Mouse (Mus musculus) liver, embryonic 13.5 days (tissue): ENCODE measurements around the gene Plxna4. TPM values are rescaled to one million over a fixed set of nuclear protein-coding genes. Genes with fewer than 3 reads are reported as not detected.

Experiments used
- ATAC-seq: fragments of 200-750 bp; cut with Nextera tagmentation; 2 replicates; pipeline ENCODE4 v1.8.0; 2017; ENCODE audit warnings: low read depth, mild to moderate bottlenecking, moderate number of reproducible peaks, moderate library complexity
- DNase-seq: peaks from one replicate; pipeline ENCODE4 v3.0.0; 2022
- H3K27ac ChIP-seq: fragments of 300-500 bp; sonication (generic); 2 replicates; pipeline ENCODE4 v1.5.1; 2015; ENCODE audit warnings: moderate library complexity, mild to moderate bottlenecking, inconsistent platforms
- H3K27me3 ChIP-seq: fragments of 300-500 bp; sonication (generic); 2 replicates; pipeline ENCODE4 v1.6.1; 2015; ENCODE audit warnings: mild to moderate bottlenecking, inconsistent platforms
- H3K36me3 ChIP-seq: fragments of 300-500 bp; sonication (generic); 2 replicates; pipeline ENCODE4 v1.6.1; 2015; ENCODE audit warnings: mild to moderate bottlenecking, inconsistent platforms
- H3K4me1 ChIP-seq: fragments of 300-500 bp; sonication (generic); replicated peaks from 2 replicates; pipeline ENCODE4 v1.6.1; 2015; ENCODE audit warnings: inconsistent platforms
- H3K4me2 ChIP-seq: fragments of 300-500 bp; sonication (generic); 2 replicates; pipeline ENCODE4 v1.6.1; 2015; ENCODE audit warnings: inconsistent platforms, mild to moderate bottlenecking, moderate library complexity
- H3K4me3 ChIP-seq: fragments of 300-500 bp; sonication (generic); replicated peaks from 2 replicates; pipeline ENCODE4 v1.5.1; 2015; ENCODE audit warnings: mild to moderate bottlenecking, inconsistent platforms
- H3K9ac ChIP-seq: fragments of 300-500 bp; sonication (generic); 2 replicates; pipeline ENCODE4 v1.6.1; 2015; ENCODE audit warnings: mild to moderate bottlenecking, inconsistent platforms
- H3K9me3 ChIP-seq: fragments of 300-500 bp; sonication (generic); replicated peaks from 2 replicates; pipeline ENCODE4 v1.6.1; 2016; ENCODE audit warnings: inconsistent platforms
- WGBS: fragments of 180-500 bp; shearing (Covaris S2); methylation state at CpG from one replicate; pipeline ENCODE4 v1.1.7; 2015; ENCODE audit not compliant: insufficient replicate concordance; 5-methylcytosine and 5-hydroxymethylcytosine counted together
- polyA plus RNA-seq: library from polyadenylated mRNA; unstranded; fragments of >200 nt; fragmentation: Nextera tagmentation; extraction: Ambion mirVana; gene quantifications from 2 replicates; pipeline ENCODE4 v1.2.1, GENCODE M21; 2015

The Plxna4 gene
- polyA plus RNA-seq, 1 experiment from 2014 or later = 0.24 TPM

- Histone ChIP-seq H3K9me3 (no peaks in the 10 kb centered on the region), H3K9ac (no peak overlapping the region), H3K4me1 (no peaks in the 10 kb centered on the region), H3K4me2 (no peak overlapping the region), H3K36me3 (no peaks in the 10 kb centered on the region), H3K27ac (no peak overlapping the region), H3K27me3 (no peaks in the 10 kb centered on the region), H3K4me3 (no peak overlapping the region)
- no peak for DNase-seq
- no peak for ATAC-seq
- WGBS = 12% methylated on average over 3 of the region's 3 CpGs
These were observed 267.7 kb downstream of the Plxna4 start for GRCm38 (mm10) chr6:32320254-32320653.

DNA sequence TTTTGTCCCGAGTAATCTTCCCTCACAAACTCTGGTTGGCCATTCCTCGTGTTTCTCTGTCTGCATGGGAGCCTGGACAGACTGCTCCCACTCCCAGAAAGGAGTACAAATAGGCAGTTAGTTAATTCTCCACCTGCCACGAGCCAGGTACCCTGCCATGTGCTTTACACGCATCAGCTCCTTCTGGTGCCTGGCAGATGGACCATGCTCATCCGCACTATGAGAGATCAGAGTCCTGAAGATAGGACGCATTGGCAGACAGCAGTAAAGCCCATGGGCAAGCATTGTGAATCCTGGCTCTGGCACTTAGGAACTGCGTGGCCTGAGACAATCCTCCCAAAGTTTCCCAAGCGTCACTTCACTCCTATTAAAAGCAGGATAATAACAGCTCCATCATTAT, 270.5 kb downstream of the Plxna4 start:
- 55% methylated on average over 8 of the region's 8 CpGs for WGBS
- H3K9ac ChIP-seq = no peak overlapping the region
- no peaks in the 10 kb centered on the region for H3K9me3 ChIP-seq
- no peak overlapping the region for H3K4me2 ChIP-seq
- no peaks in the 10 kb centered on the region for H3K27me3 ChIP-seq
- H3K4me1 ChIP-seq = no peaks in the 10 kb centered on the region
- DNase-seq = no peak
- no peaks in the 10 kb centered on the region for H3K36me3 ChIP-seq
- H3K4me3 ChIP-seq = no peak overlapping the region
- no peak for ATAC-seq
- H3K27ac ChIP-seq = no peak overlapping the region

GRCm38 (mm10) chr6:32315011-32315450, 273.0 kb downstream of the Plxna4 start:
- DNase-seq (no peak), ATAC-seq (no peak)
- H3K9ac ChIP-seq = no peak overlapping the region
- H3K36me3 ChIP-seq = no peaks in the 10 kb centered on the region
- H3K27ac ChIP-seq = no peak overlapping the region
- 49% methylated on average over 6 of the region's 6 CpGs for WGBS
- no peaks in the 10 kb centered on the region for H3K4me1 ChIP-seq
- H3K4me2 ChIP-seq = no peak overlapping the region
- no peaks in the 10 kb centered on the region for H3K27me3 ChIP-seq
- H3K4me3 ChIP-seq = no peak overlapping the region
- no peaks in the 10 kb centered on the region for H3K9me3 ChIP-seq

DNA sequence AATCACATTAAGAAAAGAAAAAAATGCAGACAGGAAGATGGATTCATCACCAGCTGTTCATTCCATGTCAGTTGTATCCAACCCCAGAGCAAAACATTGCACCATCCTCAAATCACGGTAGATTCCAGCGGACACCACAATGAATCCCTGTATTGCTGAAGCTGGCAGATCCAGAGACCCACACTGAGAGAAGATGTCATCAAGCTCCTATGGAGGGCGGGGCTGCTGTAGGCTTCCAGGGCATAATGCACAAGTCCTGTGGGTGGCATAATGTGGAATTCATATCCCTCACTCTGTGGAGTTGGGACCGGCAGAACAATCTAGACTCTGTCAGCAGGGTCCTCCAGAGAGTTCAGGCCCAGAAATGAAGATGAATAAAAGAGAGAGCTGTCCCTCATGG, 278.8 kb downstream of the Plxna4 start:
- Histone ChIP-seq H3K9me3 (no peaks in the 10 kb centered on the region), H3K4me3 (no peak overlapping the region), H3K4me1 (no peaks in the 10 kb centered on the region), H3K27me3 (no peaks in the 10 kb centered on the region), H3K9ac (no peak overlapping the region), H3K36me3 (no peaks in the 10 kb centered on the region), H3K4me2 (no peak overlapping the region), H3K27ac (no peak overlapping the region)
- ATAC-seq = no peak
- DNase-seq = no peak
- WGBS = 71% methylated on average over 4 of the region's 4 CpGs

- no peaks in the 10 kb centered on the region for H3K9me3 ChIP-seq
- H3K36me3 ChIP-seq = no peaks in the 10 kb centered on the region
- H3K27ac ChIP-seq = no peak overlapping the region
- DNase-seq (no peak), ATAC-seq (no peak)
- no peaks in the 10 kb centered on the region for H3K27me3 ChIP-seq
- 52% methylated on average over 2 of the region's 2 CpGs for WGBS
- no peak overlapping the region for H3K4me2 ChIP-seq
- no peak overlapping the region for H3K9ac ChIP-seq
- H3K4me1 ChIP-seq = no peaks in the 10 kb centered on the region
- no peak overlapping the region for H3K4me3 ChIP-seq
These were observed 287.4 kb downstream of the Plxna4 start for GRCm38 (mm10) chr6:32300611-32301010.

DNA sequence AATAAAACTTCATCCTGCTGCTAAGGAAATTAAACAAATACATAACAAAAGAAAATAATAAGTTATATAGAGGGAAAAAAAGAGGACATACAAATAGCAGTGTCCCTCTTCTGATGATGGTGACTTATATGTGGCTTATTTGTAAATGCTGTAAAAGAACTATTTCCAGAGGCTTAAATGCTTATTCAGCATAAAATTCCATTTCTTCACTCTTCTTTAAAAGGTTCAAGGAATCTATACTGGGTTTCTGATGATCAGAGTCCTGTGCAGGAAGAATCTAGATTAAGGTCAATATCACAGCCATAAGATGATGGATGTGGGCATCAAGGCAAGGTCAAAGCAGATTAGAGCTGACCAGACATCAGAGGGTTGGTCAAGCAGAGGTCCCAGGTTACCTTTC, 306.5 kb downstream of the Plxna4 start:
- Histone ChIP-seq H3K9me3 (no peaks in the 10 kb centered on the region), H3K4me1 (no peaks in the 10 kb centered on the region), H3K4me2 (no peak overlapping the region), H3K27me3 (no peaks in the 10 kb centered on the region), H3K9ac (no peak overlapping the region), H3K27ac (no peak overlapping the region), H3K4me3 (no peak overlapping the region), H3K36me3 (no peaks in the 10 kb centered on the region)
- ATAC-seq = no peak
- no peak for DNase-seq

DNA sequence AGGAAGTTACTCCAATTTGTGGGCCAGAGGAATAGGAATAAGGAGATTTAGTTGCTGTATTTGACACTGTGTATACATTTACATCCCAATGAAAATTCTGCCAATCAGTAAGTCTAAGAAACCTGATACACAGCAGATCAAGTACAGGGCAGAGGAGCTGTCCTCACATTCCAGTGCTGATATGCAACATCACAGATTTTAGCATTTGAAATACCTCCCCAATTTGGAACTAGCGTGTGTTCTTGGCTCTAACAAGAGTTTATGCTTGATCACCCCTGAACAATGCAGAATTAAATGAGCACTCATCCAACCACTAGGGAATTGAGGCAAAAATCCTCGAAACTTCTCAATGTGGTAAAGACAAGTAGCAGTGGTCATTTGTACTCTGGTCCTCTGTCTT, 307.3 kb downstream of the Plxna4 start:
- DNase-seq = no peak
- 41% methylated on average over 2 of the region's 2 CpGs for WGBS

GRCm38 (mm10) chr6:32271463-32271862, 316.5 kb downstream of the Plxna4 start:
- DNase-seq (no peak), ATAC-seq (no peak)
- no peaks in the 10 kb centered on the region for H3K27me3 ChIP-seq
- no peak overlapping the region for H3K9ac ChIP-seq
- H3K4me2 ChIP-seq = no peak overlapping the region
- no peaks in the 10 kb centered on the region for H3K9me3 ChIP-seq
- H3K36me3 ChIP-seq = no peaks in the 10 kb centered on the region
- H3K4me3 ChIP-seq = no peak overlapping the region
- H3K4me1 ChIP-seq = no peaks in the 10 kb centered on the region
- no peak overlapping the region for H3K27ac ChIP-seq
- 61% methylated on average over 4 of the region's 4 CpGs for WGBS

More for the DNA sequence above, 307.3 kb downstream of the Plxna4 start:
- Histone ChIP-seq H3K9me3 (no peaks in the 10 kb centered on the region), H3K36me3 (no peaks in the 10 kb centered on the region), H3K27me3 (no peaks in the 10 kb centered on the region), H3K4me3 (no peak overlapping the region), H3K4me2 (no peak overlapping the region), H3K9ac (no peak overlapping the region), H3K27ac (no peak overlapping the region), H3K4me1 (no peaks in the 10 kb centered on the region)
- ATAC-seq = no peak

GRCm38 (mm10) chr6:32266085-32266484, 321.9 kb downstream of the Plxna4 start:
- ATAC-seq = no peak
- 66% methylated on average over 7 of the region's 7 CpGs for WGBS
- Histone ChIP-seq H3K9ac (no peak overlapping the region), H3K27ac (no peak overlapping the region), H3K36me3 (no peaks in the 10 kb centered on the region), H3K4me2 (no peak overlapping the region), H3K4me1 (no peaks in the 10 kb centered on the region), H3K4me3 (no peak overlapping the region), H3K9me3 (no peaks in the 10 kb centered on the region), H3K27me3 (no peaks in the 10 kb centered on the region)
- DNase-seq = no peak

GRCm38 (mm10) chr6:32261339-32261738, 326.7 kb downstream of the Plxna4 start:
- no peak overlapping the region for H3K4me3 ChIP-seq
- no peak overlapping the region for H3K27ac ChIP-seq
- H3K4me1 ChIP-seq = no peaks in the 10 kb centered on the region
- DNase-seq (no peak), ATAC-seq (no peak)
- no peaks in the 10 kb centered on the region for H3K36me3 ChIP-seq
- no peak overlapping the region for H3K9ac ChIP-seq
- H3K4me2 ChIP-seq = no peak overlapping the region
- WGBS = 45% methylated on average over 3 of the region's 3 CpGs
- no peaks in the 10 kb centered on the region for H3K27me3 ChIP-seq
- no peaks in the 10 kb centered on the region for H3K9me3 ChIP-seq

- no peaks in the 10 kb centered on the region for H3K36me3 ChIP-seq
- no peak overlapping the region for H3K4me2 ChIP-seq
- no peak overlapping the region for H3K27ac ChIP-seq
- no peaks in the 10 kb centered on the region for H3K9me3 ChIP-seq
- H3K4me1 ChIP-seq = no peaks in the 10 kb centered on the region
- WGBS = 61% methylated on average over 5 of the region's 5 CpGs
- ATAC-seq = no peak
- no peak for DNase-seq
- no peak overlapping the region for H3K9ac ChIP-seq
- H3K4me3 ChIP-seq = no peak overlapping the region
- H3K27me3 ChIP-seq = no peaks in the 10 kb centered on the region
These were observed 327.7 kb downstream of the Plxna4 start for GRCm38 (mm10) chr6:32260341-32260740.

DNA sequence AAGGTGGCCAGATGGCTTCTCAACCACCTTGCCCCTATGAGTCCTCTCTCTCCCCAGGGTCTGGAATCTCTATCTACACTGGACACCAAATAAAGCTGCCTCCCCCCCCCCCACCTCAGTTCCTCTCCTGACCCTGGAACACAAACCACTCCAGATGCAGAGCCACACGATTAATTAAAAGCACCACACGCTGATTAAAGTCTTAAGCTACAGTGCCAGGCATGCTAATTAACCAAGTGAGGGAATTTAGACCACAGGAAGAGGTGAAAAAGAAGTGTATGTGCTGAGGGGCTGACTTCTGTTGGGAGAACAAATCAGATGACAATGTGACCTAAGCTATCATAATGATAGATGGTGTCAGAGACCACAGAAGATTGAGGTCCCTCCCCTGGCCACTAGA, 332.8 kb downstream of the Plxna4 start:
- Histone ChIP-seq H3K4me2 (no peak overlapping the region), H3K4me1 (no peaks in the 10 kb centered on the region), H3K36me3 (no peaks in the 10 kb centered on the region), H3K27ac (no peak overlapping the region), H3K9ac (no peak overlapping the region), H3K27me3 (no peaks in the 10 kb centered on the region), H3K4me3 (no peak overlapping the region), H3K9me3 (no peaks in the 10 kb centered on the region)
- no peak for DNase-seq
- WGBS = 39% methylated on average over 2 of the region's 2 CpGs
- ATAC-seq = no peak

DNA sequence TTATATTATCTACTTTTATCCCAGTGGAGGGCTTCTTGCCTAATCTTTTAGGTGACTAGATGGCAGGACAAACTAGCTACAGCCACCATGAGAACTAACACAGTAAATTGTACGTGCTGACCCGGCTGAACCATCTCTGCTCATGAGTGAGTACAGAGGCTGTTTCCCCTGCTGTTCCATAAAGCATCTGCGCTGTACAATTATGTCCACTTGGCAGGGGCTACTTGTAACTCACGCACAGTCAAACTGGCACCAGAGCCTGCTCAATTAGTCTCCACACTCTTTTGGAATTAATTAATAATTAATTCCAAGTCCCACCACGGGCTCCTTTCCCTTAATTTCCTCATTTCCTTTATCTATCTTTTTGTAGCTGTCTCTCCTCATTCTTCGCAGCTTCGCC, 335.8 kb downstream of the Plxna4 start:
- WGBS = 73% methylated on average over 7 of the region's 7 CpGs
- Histone ChIP-seq H3K4me3 (no peak overlapping the region), H3K4me1 (no peaks in the 10 kb centered on the region), H3K27me3 (no peaks in the 10 kb centered on the region), H3K36me3 (no peaks in the 10 kb centered on the region), H3K9me3 (no peaks in the 10 kb centered on the region), H3K4me2 (no peak overlapping the region), H3K9ac (no peak overlapping the region), H3K27ac (no peak overlapping the region)
- ATAC-seq = no peak
- no peak for DNase-seq
